Mouse (Mus musculus): ENCODE measurements around the gene Gm17267. TPM values are rescaled to one million over a fixed set of nuclear protein-coding genes. Genes with fewer than 3 reads are reported as not detected.
"Not testable (repeated sequence)": the region's sequence is repeated elsewhere in the genome, so short reads cannot be mapped to it uniquely, and the experiment has no call there.

Gene Gm17267
- not detected in 2 replicates for polyA plus RNA-seq (2014; fragmentation: Nextera tagmentation; extraction: Ambion mirVana)

GRCm38 (mm10) chrX:126017257-126017656, at the start of gene Gm17267:
TSS of gene Gm17267 (plus strand) at chrX:126017557.
- WGBS (ENCODE audit: insufficient replicate concordance), result no CpG with 5 or more reads among the region's 4 CpGs
- H3K9me3 ChIP-seq (replicated peaks; ENCODE audit: control insufficient read depth, low read length); H3K36me3 ChIP-seq (ENCODE audit: control insufficient read depth, insufficient read depth, low read length); H3K27me3 ChIP-seq (ENCODE audit: control insufficient read depth, insufficient read depth, low read length); H3K4me2 ChIP-seq; H3K4me1 ChIP-seq (ENCODE audit: control insufficient read depth, insufficient read depth, low read length); ATAC-seq (replicated peaks; ENCODE audit: insufficient number of reproducible peaks, low FRiP score, low TSS enrichment); H3K9ac ChIP-seq (ENCODE audit: low read depth, low read length); H3K27ac ChIP-seq (ENCODE audit: low read depth, low read length); H3K4me3 ChIP-seq (ENCODE audit: low read depth, low read length): not testable (repeated sequence)
